Mouse (Mus musculus) liver, embryonic 14.5 days (tissue): ENCODE results near the gene Gna12.

Experiments used
- CTCF ChIP-seq: IDR thresholded peaks from 2 replicates; pipeline ENCODE4 v1.5.1; 2016; ENCODE audit warnings: antibody characterized with exemption, low read depth, control low read depth
- EP300 ChIP-seq: IDR thresholded peaks from 2 replicates; pipeline ENCODE4 v1.6.1; 2016; ENCODE audit warnings: antibody characterized with exemption, low read depth

GRCm38 (mm10) chr5:140731040-140731797 is 99.0 kb downstream of the Gna12 start:
- TF ChIP-seq CTCF (no peak), EP300 (no peak)
